In the genomic region with DNA sequence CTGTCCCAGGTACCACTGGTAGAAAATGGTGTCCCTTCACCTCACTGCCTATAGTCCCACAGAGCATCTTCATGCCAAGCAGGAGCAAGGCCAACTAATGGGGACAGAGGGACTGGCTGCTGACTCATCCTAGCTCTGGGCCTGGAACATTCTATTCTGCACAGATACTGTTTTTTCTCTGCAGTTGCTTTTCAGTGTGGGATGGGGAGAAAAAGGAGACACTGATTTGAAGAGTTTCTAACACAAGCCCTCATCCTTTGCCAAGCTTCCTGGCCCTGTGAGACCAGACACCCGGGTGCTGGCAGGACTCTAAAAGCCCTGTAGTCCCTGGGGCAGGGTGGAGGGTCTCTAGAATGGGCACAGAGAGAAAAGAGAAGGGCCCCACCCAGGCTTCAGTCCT, we compare ENCODE assay signal across 11 mouse cellular contexts.
DNase-seq lines count a peak whose midpoint lies in the region; ATAC-seq and TF ChIP-seq lines count a peak whose summit lies in the region.
"Had no signal": no experiment of that assay in that cellular context is flagged by ENCODE, and none has a peak within 500 bp of the region (broad histone marks: within the 10 kb centered on the region; RNA-seq: fewer than 3 reads in every experiment).

No protein-coding gene starts in this region.

- H3K9me3 ChIP-seq in forebrain, embryonic 13.5 days (replicated peaks): no peaks in the 10 kb centered on the region
- H3K9me3 ChIP-seq in forebrain, embryonic 16.5 days (ENCODE audit: control insufficient read depth, low read length): no peaks in the 10 kb centered on the region
- no peaks in the 10 kb centered on the region for H3K9me3 ChIP-seq in hindbrain, embryonic 15.5 days
- H3K9me3 ChIP-seq in hindbrain, embryonic 11.5 days (ENCODE audit: control insufficient read depth, low read length): no peaks in the 10 kb centered on the region
- H3K9me3 ChIP-seq in midbrain, postnatal 0 days (ENCODE audit: low read length): no peaks in the 10 kb centered on the region
- H3K9me3 ChIP-seq in midbrain, embryonic 13.5 days: no peaks in the 10 kb centered on the region
- H3K9me3 ChIP-seq: forebrain, embryonic 12.5 days had no signal

- peak overlapping the region; percentile 6; the same call in 1 of the 2 replicates for H3K27ac ChIP-seq in forebrain, embryonic 13.5 days
- no peak overlapping the region for H3K27ac ChIP-seq in forebrain, embryonic 16.5 days (ENCODE audit: low read length)
- H3K27ac ChIP-seq in hindbrain, embryonic 15.5 days (replicated peaks): peak overlapping the region; percentile 8; the same call in 1 of the 2 replicates
- no peak overlapping the region for H3K27ac ChIP-seq in hindbrain, embryonic 11.5 days (ENCODE audit: low read depth, low read length)
- no peak overlapping the region for H3K27ac ChIP-seq in midbrain, postnatal 0 days (ENCODE audit: low read depth, low read length)
- no peak overlapping the region for H3K27ac ChIP-seq in midbrain, embryonic 13.5 days
- H3K27ac ChIP-seq: forebrain, embryonic 12.5 days had no signal

- no peak for ATAC-seq in forebrain, embryonic 13.5 days
- ATAC-seq in forebrain, embryonic 16.5 days: no peak
- ATAC-seq in hindbrain, embryonic 15.5 days (ENCODE audit: low FRiP score, low read depth): no peak
- no peak for ATAC-seq in hindbrain, embryonic 11.5 days (ENCODE audit: low FRiP score)
- ATAC-seq in midbrain, postnatal 0 days (ENCODE audit: low FRiP score): no peak
- no peak for ATAC-seq in midbrain, embryonic 13.5 days

- peaks cover 26% of the 10 kb centered on the region for H3K36me3 ChIP-seq in forebrain, embryonic 13.5 days (ENCODE audit: poor library complexity, severe bottlenecking)
- H3K36me3 ChIP-seq in forebrain, embryonic 16.5 days (ENCODE audit: control insufficient read depth, insufficient read depth): no peaks in the 10 kb centered on the region
- peaks cover 12% of the 10 kb centered on the region for H3K36me3 ChIP-seq in hindbrain, embryonic 15.5 days
- 0 out of 2 replicates have a peak, but pooled peaks cover 2% of the 10 kb centered on the region for H3K36me3 ChIP-seq in hindbrain, embryonic 11.5 days (ENCODE audit: control insufficient read depth, insufficient read depth, low read length)
- H3K36me3 ChIP-seq in midbrain, postnatal 0 days (ENCODE audit: insufficient read depth, low read length): peaks cover 22% of the 10 kb centered on the region
- H3K36me3 ChIP-seq in midbrain, embryonic 13.5 days: peaks cover 38% of the 10 kb centered on the region

- no peak overlapping the region for H3K9ac ChIP-seq in forebrain, embryonic 13.5 days
- no peak overlapping the region for H3K9ac ChIP-seq in forebrain, embryonic 16.5 days (replicated peaks; ENCODE audit: low read depth, low read length)
- no peak overlapping the region for H3K9ac ChIP-seq in hindbrain, embryonic 15.5 days
- no peak overlapping the region for H3K9ac ChIP-seq in hindbrain, embryonic 11.5 days (ENCODE audit: low read depth, low read length)
- H3K9ac ChIP-seq in midbrain, postnatal 0 days (replicated peaks; ENCODE audit: low read length, poor library complexity, severe bottlenecking): no peak overlapping the region
- no peak overlapping the region for H3K9ac ChIP-seq in midbrain, embryonic 13.5 days (replicated peaks)
- H3K9ac ChIP-seq: forebrain, embryonic 12.5 days had no signal

- no peaks in the 10 kb centered on the region for H3K27me3 ChIP-seq in forebrain, embryonic 13.5 days
- no peaks in the 10 kb centered on the region for H3K27me3 ChIP-seq in forebrain, embryonic 16.5 days (replicated peaks; ENCODE audit: control insufficient read depth, insufficient read depth, low read length)
- H3K27me3 ChIP-seq in hindbrain, embryonic 15.5 days: no peaks in the 10 kb centered on the region
- H3K27me3 ChIP-seq in hindbrain, embryonic 11.5 days (ENCODE audit: control insufficient read depth, insufficient read depth, low read length): no peaks in the 10 kb centered on the region
- no peaks in the 10 kb centered on the region for H3K27me3 ChIP-seq in midbrain, postnatal 0 days (ENCODE audit: insufficient read depth, low read length)
- H3K27me3 ChIP-seq in midbrain, embryonic 13.5 days: no peaks in the 10 kb centered on the region
- H3K27me3 ChIP-seq: forebrain, embryonic 12.5 days had no signal

- intact Hi-C loops in heart, postnatal 25 days (cut with DNase I): no loop called here

- peaks cover 11% of the 10 kb centered on the region; the same call in 1 of the 2 replicates for H3K4me1 ChIP-seq in forebrain, embryonic 13.5 days
- no peaks in the 10 kb centered on the region for H3K4me1 ChIP-seq in forebrain, embryonic 16.5 days (replicated peaks; ENCODE audit: control insufficient read depth, insufficient read depth, low read length)
- H3K4me1 ChIP-seq in hindbrain, embryonic 15.5 days (replicated peaks): peaks cover 32% of the 10 kb centered on the region
- peaks cover 9% of the 10 kb centered on the region; the same call in 1 of the 2 replicates for H3K4me1 ChIP-seq in hindbrain, embryonic 11.5 days (replicated peaks; ENCODE audit: control insufficient read depth, insufficient read depth, low read length)
- H3K4me1 ChIP-seq in midbrain, postnatal 0 days (ENCODE audit: insufficient read depth, low read length): no peaks in the 10 kb centered on the region
- peaks cover 20% of the 10 kb centered on the region for H3K4me1 ChIP-seq in midbrain, embryonic 13.5 days (replicated peaks)

- no peak for DNase-seq in hindbrain, embryonic 11.5 days (ENCODE audit: low spot score)
- peak; percentile 38 for DNase-seq in midbrain, postnatal 0 days (ENCODE audit: low spot score)
- DNase-seq in heart, postnatal 25 days (ENCODE audit: low spot score): peak; percentile 33
- DNase-seq in thymus, adult 18-20 months: no peak
- DNase-seq: midbrain, embryonic 14.5 days; thymus, postnatal 4 days had no signal

- TF ChIP-seq CTCF in midbrain, postnatal 0 days (IDR thresholded peaks at IDR 0.05): no peak

- no peak overlapping the region for H3K4me3 ChIP-seq in forebrain, embryonic 13.5 days
- H3K4me3 ChIP-seq in forebrain, embryonic 16.5 days (replicated peaks; ENCODE audit: low read length): no peak overlapping the region
- H3K4me3 ChIP-seq in hindbrain, embryonic 15.5 days: no peak overlapping the region
- H3K4me3 ChIP-seq in hindbrain, embryonic 11.5 days (ENCODE audit: low read depth, low read length): no peak overlapping the region
- H3K4me3 ChIP-seq in midbrain, postnatal 0 days (ENCODE audit: low read depth, low read length): no peak overlapping the region
- H3K4me3 ChIP-seq in midbrain, embryonic 13.5 days (replicated peaks): no peak overlapping the region
- H3K4me3 ChIP-seq: forebrain, embryonic 12.5 days had no signal

- WGBS in forebrain, embryonic 13.5 days: 76% methylated on average over 1 of the region's 1 CpGs
- 60% methylated on average over 1 of the region's 1 CpGs for WGBS in forebrain, embryonic 16.5 days
- WGBS in hindbrain, embryonic 15.5 days: 71% methylated on average over 1 of the region's 1 CpGs
- WGBS in hindbrain, embryonic 11.5 days: 84% methylated on average over 1 of the region's 1 CpGs
- WGBS in midbrain, postnatal 0 days: 72% methylated on average over 1 of the region's 1 CpGs
- WGBS in midbrain, embryonic 13.5 days: 92% methylated on average over 1 of the region's 1 CpGs

- no peak overlapping the region for H3K4me2 ChIP-seq in forebrain, embryonic 13.5 days
- H3K4me2 ChIP-seq in forebrain, embryonic 16.5 days (ENCODE audit: low read length): no peak overlapping the region
- H3K4me2 ChIP-seq in hindbrain, embryonic 15.5 days: no peak overlapping the region
- no peak overlapping the region for H3K4me2 ChIP-seq in hindbrain, embryonic 11.5 days (replicated peaks; ENCODE audit: low read depth, low read length)
- H3K4me2 ChIP-seq in midbrain, postnatal 0 days (ENCODE audit: low read depth, low read length, poor library complexity, severe bottlenecking): no peak overlapping the region
- H3K4me2 ChIP-seq in midbrain, embryonic 13.5 days (replicated peaks): no peak overlapping the region
- H3K4me2 ChIP-seq: forebrain, embryonic 12.5 days had no signal

Comparison
In these comparisons a context has a peak if more than half of its experiments do, and no peak if none do; other contexts are left out.
1. H3K27ac ChIP-seq: peak in forebrain, embryonic 13.5 days (single experiment) and hindbrain, embryonic 15.5 days (single experiment); none in forebrain, embryonic 16.5 days (single experiment), hindbrain, embryonic 11.5 days (single experiment), midbrain, postnatal 0 days (single experiment) and midbrain, embryonic 13.5 days (single experiment).
2. DNase-seq: peak in midbrain, postnatal 0 days (single experiment) and heart, postnatal 25 days (single experiment); none in hindbrain, embryonic 11.5 days (single experiment) and thymus, adult 18-20 months (0 of 2).